Mouse (Mus musculus): ENCODE data around the gene Adgrv1. TPM values are rescaled to one million over a fixed set of nuclear protein-coding genes. Genes with fewer than 3 reads are reported as not detected.

Adgrv1 gene
- polyA plus RNA-seq, 1 experiment from 2014 or later: 5.6 TPM

DNA sequence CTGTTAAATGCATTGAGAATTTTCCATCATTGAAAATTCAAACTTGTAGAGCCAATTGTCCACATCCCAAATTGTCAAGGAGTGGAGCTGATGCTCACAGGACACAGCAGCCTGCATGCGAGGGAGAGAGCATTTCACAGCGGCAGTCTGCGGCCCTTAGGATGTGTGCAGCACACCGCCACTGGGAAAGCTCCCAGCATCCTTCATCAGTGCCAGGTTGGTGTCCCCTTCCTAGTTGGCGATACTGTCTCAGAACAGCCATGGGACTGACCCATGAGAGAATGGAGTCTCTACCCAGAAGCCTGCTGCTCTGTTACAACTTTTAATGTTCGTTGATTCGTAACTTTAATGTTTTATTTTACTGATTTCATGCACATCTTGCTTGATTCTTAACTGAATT, 183.8 kb downstream of the Adgrv1 start:
- H3K36me3 ChIP-seq (ENCODE audit: control insufficient read depth, insufficient read depth, low read length): no peaks in the 10 kb centered on the region
- H3K4me2 ChIP-seq (ENCODE audit: low read length): no peak overlapping the region
- WGBS: 64% methylated on average over 7 of the region's 7 CpGs
- H3K4me3 ChIP-seq (ENCODE audit: low read length): no peak overlapping the region
- H3K4me1 ChIP-seq (ENCODE audit: control insufficient read depth, insufficient read depth, low read depth, low read length): no peaks in the 10 kb centered on the region
- H3K9me3 ChIP-seq (ENCODE audit: control insufficient read depth, low read length): no peaks in the 10 kb centered on the region
- H3K9ac ChIP-seq (ENCODE audit: low read depth, low read length): no peak overlapping the region
- H3K27ac ChIP-seq (ENCODE audit: low read depth, low read length): no peak overlapping the region
- ATAC-seq: no peak
- no peaks in the 10 kb centered on the region for H3K27me3 ChIP-seq (replicated peaks; ENCODE audit: control insufficient read depth, insufficient read depth, low read length)

DNA sequence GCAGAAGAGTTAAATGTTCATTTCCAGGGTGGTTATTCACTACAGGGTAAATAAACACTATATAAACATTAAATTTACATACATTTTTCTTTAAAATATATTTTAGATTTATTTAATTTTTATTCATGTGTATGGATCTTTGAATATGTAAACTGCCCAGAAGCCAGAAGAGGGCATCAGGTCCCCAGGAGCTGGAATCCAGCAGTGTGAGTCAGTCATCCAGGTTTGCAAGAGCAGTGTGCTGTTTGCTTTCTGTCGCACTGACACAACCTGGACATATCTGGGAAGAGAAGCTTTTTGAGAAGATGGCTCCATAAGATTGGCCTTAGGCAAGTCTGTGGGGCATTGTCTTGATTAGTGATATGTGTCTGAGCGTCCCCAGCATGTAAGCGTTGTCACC, 191.5 kb downstream of the Adgrv1 start:
- 0 out of 2 replicates have a peak, but pooled peaks have one; percentile 52 for ATAC-seq
- H3K36me3 ChIP-seq (ENCODE audit: control insufficient read depth, insufficient read depth, low read length): no peaks in the 10 kb centered on the region
- H3K4me2 ChIP-seq (ENCODE audit: low read length): no peak overlapping the region
- H3K4me3 ChIP-seq (ENCODE audit: low read length): no peak overlapping the region
- no peaks in the 10 kb centered on the region for H3K9me3 ChIP-seq (ENCODE audit: control insufficient read depth, low read length)
- no peak overlapping the region for H3K9ac ChIP-seq (ENCODE audit: low read depth, low read length)
- H3K27me3 ChIP-seq (replicated peaks; ENCODE audit: control insufficient read depth, insufficient read depth, low read length): no peaks in the 10 kb centered on the region
- no peaks in the 10 kb centered on the region for H3K4me1 ChIP-seq (ENCODE audit: control insufficient read depth, insufficient read depth, low read depth, low read length)
- WGBS: 90% methylated on average over 3 of the region's 3 CpGs
- no peak overlapping the region for H3K27ac ChIP-seq (ENCODE audit: low read depth, low read length)

DNA sequence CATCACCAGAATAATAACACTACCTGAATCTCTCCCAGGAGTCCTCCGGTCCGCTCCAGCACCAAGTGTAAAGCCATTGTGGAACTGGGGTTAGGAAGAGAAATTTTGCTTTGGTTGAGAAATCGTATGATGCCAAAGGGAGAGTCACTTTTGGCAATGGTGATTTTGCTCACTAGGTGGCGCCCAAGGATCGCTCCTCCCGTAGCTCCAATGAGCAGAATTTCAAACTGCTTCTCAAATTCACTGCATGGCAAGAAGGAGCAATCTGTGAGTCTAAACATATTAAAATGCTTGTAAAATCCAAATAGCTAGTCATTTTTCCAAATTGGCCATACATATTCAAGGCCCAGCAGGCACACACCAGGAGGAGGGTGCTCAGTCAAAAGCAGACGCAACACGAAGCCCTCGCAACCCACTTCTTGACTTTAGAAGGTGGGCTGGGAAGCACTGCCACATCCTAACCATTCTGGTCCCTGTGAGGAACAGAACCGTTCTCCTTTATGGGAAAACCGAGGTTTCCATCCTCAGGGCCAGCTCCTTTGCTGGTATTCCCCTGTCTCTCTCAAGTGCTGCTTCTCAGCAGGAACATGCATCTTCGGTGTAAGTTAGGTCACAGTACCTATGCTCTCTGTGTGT, 193.4 kb downstream of the Adgrv1 start:
- no peaks in the 10 kb centered on the region for H3K9me3 ChIP-seq (ENCODE audit: control insufficient read depth, low read length)

DNA sequence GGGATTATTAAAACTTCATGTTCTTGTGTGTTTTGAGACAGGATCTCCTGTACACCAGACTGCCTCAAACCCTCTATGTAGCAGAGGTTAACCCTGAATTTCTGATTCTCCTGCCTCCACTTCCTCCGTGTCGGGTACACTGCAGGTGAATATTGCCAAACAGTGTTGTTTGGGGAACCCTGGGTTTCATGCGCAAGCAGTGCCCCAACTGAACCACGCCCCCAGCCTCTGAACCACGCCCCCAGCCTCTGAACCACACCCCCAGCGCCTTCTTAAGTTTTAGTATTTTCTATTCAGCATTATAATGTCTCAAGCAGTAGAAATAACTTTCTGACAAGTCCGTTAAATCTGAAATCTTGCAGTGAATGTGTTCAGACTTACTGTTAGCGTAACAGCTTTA, 195.9 kb downstream of the Adgrv1 start:
- H3K4me2 ChIP-seq (ENCODE audit: low read length): no peak overlapping the region
- H3K36me3 ChIP-seq (ENCODE audit: control insufficient read depth, insufficient read depth, low read length): no peaks in the 10 kb centered on the region
- no peak overlapping the region for H3K9ac ChIP-seq (ENCODE audit: low read depth, low read length)
- no peaks in the 10 kb centered on the region for H3K9me3 ChIP-seq (ENCODE audit: control insufficient read depth, low read length)
- no peak overlapping the region for H3K27ac ChIP-seq (ENCODE audit: low read depth, low read length)
- H3K27me3 ChIP-seq (replicated peaks; ENCODE audit: control insufficient read depth, insufficient read depth, low read length): no peaks in the 10 kb centered on the region
- WGBS: 82% methylated on average over 8 of the region's 8 CpGs
- ATAC-seq: no peak
- no peak overlapping the region for H3K4me3 ChIP-seq (ENCODE audit: low read length)
- no peaks in the 10 kb centered on the region for H3K4me1 ChIP-seq (ENCODE audit: control insufficient read depth, insufficient read depth, low read depth, low read length)

More for the DNA sequence above, 193.4 kb downstream of the Adgrv1 start:
- H3K4me2 ChIP-seq (ENCODE audit: low read length): no peak overlapping the region
- H3K36me3 ChIP-seq (ENCODE audit: control insufficient read depth, insufficient read depth, low read length): no peaks in the 10 kb centered on the region
- no peak overlapping the region for H3K27ac ChIP-seq (ENCODE audit: low read depth, low read length)
- ATAC-seq: peak; percentile 89
- no peak overlapping the region for H3K9ac ChIP-seq (ENCODE audit: low read depth, low read length)
- H3K4me3 ChIP-seq (ENCODE audit: low read length): no peak overlapping the region
- no peaks in the 10 kb centered on the region for H3K27me3 ChIP-seq (replicated peaks; ENCODE audit: control insufficient read depth, insufficient read depth, low read length)
- WGBS: 51% methylated on average over 12 of the region's 12 CpGs
- H3K4me1 ChIP-seq (ENCODE audit: control insufficient read depth, insufficient read depth, low read depth, low read length): no peaks in the 10 kb centered on the region

DNA sequence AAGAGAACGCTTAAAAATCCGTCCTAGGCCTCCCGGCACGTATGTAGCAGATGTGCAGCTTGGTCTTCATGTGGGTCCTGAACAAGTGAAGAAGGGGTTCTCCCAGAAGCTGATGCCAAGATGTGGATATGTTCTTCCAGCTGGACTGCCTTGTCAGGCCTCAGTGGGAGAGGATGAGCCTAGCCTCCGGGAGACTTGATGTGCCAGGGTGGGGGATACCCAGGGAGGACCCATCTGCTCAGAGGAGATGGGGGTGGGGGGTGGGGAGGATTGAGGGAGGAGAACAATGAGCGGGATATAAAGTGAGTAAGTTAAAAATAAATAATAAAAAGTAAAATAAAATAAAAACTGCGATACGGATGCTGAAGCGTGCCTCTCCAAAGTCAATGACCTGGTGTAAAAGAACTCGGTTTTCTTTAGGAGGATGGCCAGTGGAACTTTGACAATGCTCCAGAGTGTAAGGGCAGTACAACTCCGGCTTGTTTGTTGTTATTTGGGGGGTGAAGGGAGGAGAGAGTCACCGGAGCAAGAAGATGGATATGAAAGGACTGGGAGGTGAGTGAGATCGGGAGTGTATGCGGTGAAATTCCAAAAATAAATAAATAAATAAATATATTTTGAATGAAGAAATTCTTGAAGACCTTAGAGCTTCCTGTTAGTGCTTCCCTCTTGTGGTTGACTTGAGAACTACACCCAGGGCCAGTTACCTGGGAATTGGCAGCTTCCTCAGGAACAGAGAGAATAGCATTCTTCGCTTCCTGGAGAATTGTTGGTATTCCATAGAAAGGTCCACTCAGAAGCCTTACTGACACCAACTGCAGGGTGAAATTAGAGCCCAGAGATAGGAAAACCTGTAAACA, 205.8 kb downstream of the Adgrv1 start:
- Histone ChIP-seq H3K9me3 (ENCODE audit: control insufficient read depth, low read length) (no peaks in the 10 kb centered on the region), H3K36me3 (ENCODE audit: control insufficient read depth, insufficient read depth, low read length) (no peaks in the 10 kb centered on the region), H3K9ac (ENCODE audit: low read depth, low read length) (no peak overlapping the region), H3K27me3 (replicated peaks; ENCODE audit: control insufficient read depth, insufficient read depth, low read length) (no peaks in the 10 kb centered on the region), H3K4me3 (ENCODE audit: low read length) (no peak overlapping the region), H3K4me2 (ENCODE audit: low read length) (no peak overlapping the region), H3K4me1 (ENCODE audit: control insufficient read depth, insufficient read depth, low read depth, low read length) (no peaks in the 10 kb centered on the region), H3K27ac (ENCODE audit: low read depth, low read length) (no peak overlapping the region)
- WGBS: 72% methylated on average over 15 of the region's 15 CpGs
- peak; percentile 42; the same call in 1 of the 2 replicates for ATAC-seq

DNA sequence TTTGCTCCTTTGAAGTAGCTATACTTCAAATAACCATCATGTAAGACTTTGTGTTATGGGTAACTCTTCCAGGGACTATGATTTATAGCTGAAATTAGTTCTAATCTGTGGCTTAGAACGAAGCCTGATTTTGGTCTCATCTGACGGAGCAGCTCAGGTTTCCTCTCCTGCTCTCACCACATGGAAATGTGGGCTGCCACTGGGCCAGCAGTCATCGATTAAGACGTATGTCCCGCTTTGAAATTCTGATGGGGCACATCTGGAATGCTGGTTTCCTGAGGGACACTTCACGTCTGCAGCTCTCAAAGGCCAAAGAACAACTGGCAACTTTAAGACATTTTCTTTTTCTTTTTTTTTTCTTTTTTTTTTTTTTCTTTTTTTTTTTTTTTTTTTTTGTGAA, 207.8 kb downstream of the Adgrv1 start:
- WGBS: 65% methylated on average over 6 of the region's 6 CpGs
- Histone ChIP-seq H3K9ac (ENCODE audit: low read depth, low read length) (no peak overlapping the region), H3K4me3 (ENCODE audit: low read length) (no peak overlapping the region), H3K4me1 (ENCODE audit: control insufficient read depth, insufficient read depth, low read depth, low read length) (no peaks in the 10 kb centered on the region), H3K27me3 (replicated peaks; ENCODE audit: control insufficient read depth, insufficient read depth, low read length) (no peaks in the 10 kb centered on the region), H3K27ac (ENCODE audit: low read depth, low read length) (no peak overlapping the region), H3K9me3 (ENCODE audit: control insufficient read depth, low read length) (no peaks in the 10 kb centered on the region), H3K4me2 (ENCODE audit: low read length) (no peak overlapping the region), H3K36me3 (ENCODE audit: control insufficient read depth, insufficient read depth, low read length) (no peaks in the 10 kb centered on the region)
- no peak for ATAC-seq

DNA sequence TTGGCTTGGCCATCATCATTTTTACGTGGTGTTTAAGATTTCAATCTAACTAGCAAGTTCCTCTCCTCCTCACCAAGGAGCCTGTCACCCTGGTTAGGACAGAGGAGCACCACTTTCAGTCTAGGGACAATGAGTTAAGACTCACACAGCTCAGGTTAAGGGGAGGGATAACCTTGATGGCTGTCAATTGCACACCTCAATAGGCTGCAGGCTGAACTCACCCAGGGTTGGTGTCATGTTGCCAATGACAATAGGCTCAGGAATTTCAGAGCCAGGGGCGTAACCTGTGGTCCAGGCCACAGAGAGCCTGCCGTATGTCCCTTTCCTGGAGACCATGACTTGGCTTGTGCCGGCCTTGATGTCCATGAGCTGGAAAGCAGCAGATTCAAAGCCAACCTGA, 209.0 kb downstream of the Adgrv1 start:
- no peak for ATAC-seq
- Histone ChIP-seq H3K9ac (ENCODE audit: low read depth, low read length) (no peak overlapping the region), H3K27ac (ENCODE audit: low read depth, low read length) (no peak overlapping the region), H3K4me2 (ENCODE audit: low read length) (no peak overlapping the region), H3K4me3 (ENCODE audit: low read length) (no peak overlapping the region), H3K4me1 (ENCODE audit: control insufficient read depth, insufficient read depth, low read depth, low read length) (no peaks in the 10 kb centered on the region), H3K36me3 (ENCODE audit: control insufficient read depth, insufficient read depth, low read length) (no peaks in the 10 kb centered on the region), H3K9me3 (ENCODE audit: control insufficient read depth, low read length) (no peaks in the 10 kb centered on the region), H3K27me3 (replicated peaks; ENCODE audit: control insufficient read depth, insufficient read depth, low read length) (no peaks in the 10 kb centered on the region)
- WGBS: 77% methylated on average over 4 of the region's 4 CpGs

DNA sequence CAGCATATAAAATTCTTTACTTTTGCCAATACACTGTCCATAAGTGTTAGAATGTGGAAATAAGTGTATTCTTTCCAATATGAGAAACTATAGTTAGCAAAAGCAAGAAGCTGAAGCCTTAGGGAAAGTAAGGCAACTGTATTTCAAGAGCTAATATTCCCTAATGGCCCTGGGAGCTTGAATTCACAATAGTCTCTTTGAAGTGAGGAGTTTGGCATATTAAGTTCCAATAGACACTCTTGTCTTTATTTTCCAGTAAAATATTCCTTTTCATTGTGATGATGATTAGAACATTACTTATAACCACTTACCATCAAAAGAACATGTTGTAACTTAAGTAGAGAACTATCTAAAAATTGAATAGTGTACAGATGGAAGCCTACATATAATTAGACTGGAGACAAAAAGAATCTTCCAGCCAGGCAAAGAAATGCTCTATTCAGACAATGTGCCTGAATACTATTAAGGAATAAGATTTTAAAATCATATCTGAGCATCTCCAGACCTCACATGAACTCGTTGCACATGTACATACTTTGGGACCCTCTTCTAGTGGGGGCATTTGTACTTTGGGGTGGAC, 225.0 kb downstream of the Adgrv1 start:
- H3K27me3 ChIP-seq (replicated peaks; ENCODE audit: control insufficient read depth, insufficient read depth, low read length): no peaks in the 10 kb centered on the region
- no peak overlapping the region for H3K27ac ChIP-seq (ENCODE audit: low read depth, low read length)
- no peak overlapping the region for H3K4me2 ChIP-seq (ENCODE audit: low read length)
- ATAC-seq: no peak
- H3K36me3 ChIP-seq (ENCODE audit: control insufficient read depth, insufficient read depth, low read length): no peaks in the 10 kb centered on the region
- WGBS: 92% methylated on average over 1 of the region's 1 CpGs
- no peaks in the 10 kb centered on the region for H3K4me1 ChIP-seq (ENCODE audit: control insufficient read depth, insufficient read depth, low read depth, low read length)
- no peak overlapping the region for H3K9ac ChIP-seq (ENCODE audit: low read depth, low read length)
- no peaks in the 10 kb centered on the region for H3K9me3 ChIP-seq (ENCODE audit: control insufficient read depth, low read length)
- H3K4me3 ChIP-seq (ENCODE audit: low read length): no peak overlapping the region

DNA sequence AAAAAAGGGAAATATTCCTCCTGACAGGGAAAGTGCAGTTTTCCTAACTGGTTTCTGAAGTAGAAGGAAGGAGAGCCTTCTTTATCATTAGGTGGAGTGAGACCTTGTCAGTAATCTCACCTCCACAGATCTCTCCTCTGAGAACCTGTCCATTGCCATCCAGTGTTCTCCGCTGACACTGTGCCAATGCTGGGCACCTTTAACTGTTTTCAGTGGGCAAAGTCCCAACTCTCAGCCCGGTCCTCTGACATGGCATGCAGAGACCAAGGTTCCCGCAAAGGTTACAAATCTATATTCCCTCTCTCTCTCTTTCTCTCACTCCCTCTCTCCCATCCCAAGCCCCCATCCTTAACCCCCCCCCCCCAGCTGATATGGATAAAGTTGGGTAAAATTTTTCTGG, 230.1 kb downstream of the Adgrv1 start:
- Histone ChIP-seq H3K27ac (ENCODE audit: low read depth, low read length) (no peak overlapping the region), H3K9me3 (ENCODE audit: control insufficient read depth, low read length) (no peaks in the 10 kb centered on the region), H3K27me3 (replicated peaks; ENCODE audit: control insufficient read depth, insufficient read depth, low read length) (no peaks in the 10 kb centered on the region), H3K36me3 (ENCODE audit: control insufficient read depth, insufficient read depth, low read length) (no peaks in the 10 kb centered on the region), H3K9ac (ENCODE audit: low read depth, low read length) (no peak overlapping the region), H3K4me3 (ENCODE audit: low read length) (no peak overlapping the region), H3K4me2 (ENCODE audit: low read length) (no peak overlapping the region), H3K4me1 (ENCODE audit: control insufficient read depth, insufficient read depth, low read depth, low read length) (no peaks in the 10 kb centered on the region)
- 89% methylated on average over 3 of the region's 3 CpGs for WGBS
- ATAC-seq: no peak
